Mouse (Mus musculus) 416B (cell line): Measurements from ENCODE around the gene Sod1.
A peak's percentile ranks its signal among the peaks of the same experiment; 100 is the strongest.

Experiments
- DNase-seq: peaks from one replicate; pipeline ENCODE4 v3.0.0; 2011; ENCODE audit warnings: low read depth

Gene Sod1

GRCm38 (mm10) chr16:90220026-90220891, at the start of gene Sod1:
Gene Sod1 (plus strand): TSS chr16:90220754.
- peak; percentile 93 for DNase-seq

- no peak for DNase-seq
Observed at GRCm38 (mm10) chr16:90171416-90171815, 49.1 kb upstream of the Sod1 start.

GRCm38 (mm10) chr16:90176472-90176871, 44.1 kb upstream of the Sod1 start:
- peak; percentile 45 for DNase-seq

- DNase-seq, result peak; percentile 100
Observed at GRCm38 (mm10) chr16:90177425-90177824, 43.1 kb upstream of the Sod1 start.

- no peak for DNase-seq
Observed at GRCm38 (mm10) chr16:90178404-90178803, 42.1 kb upstream of the Sod1 start.

- no peak for DNase-seq
Observed at GRCm38 (mm10) chr16:90179892-90180291, 40.7 kb upstream of the Sod1 start.

GRCm38 (mm10) chr16:90180975-90181374, 39.6 kb upstream of the Sod1 start:
- peak; percentile 85 for DNase-seq

- DNase-seq, result no peak
Observed at GRCm38 (mm10) chr16:90181673-90182072, 38.9 kb upstream of the Sod1 start.

- DNase-seq, result no peak
Observed at GRCm38 (mm10) chr16:90184135-90184534, 36.4 kb upstream of the Sod1 start.

- peak; percentile 87 for DNase-seq
Observed at GRCm38 (mm10) chr16:90185928-90186588, 34.5 kb upstream of the Sod1 start.

- peak; percentile 95 for DNase-seq
Observed at GRCm38 (mm10) chr16:90187453-90187852, 33.1 kb upstream of the Sod1 start.

- no peak for DNase-seq
Observed at GRCm38 (mm10) chr16:90191289-90191688, 29.3 kb upstream of the Sod1 start.

- no peak for DNase-seq
Observed at GRCm38 (mm10) chr16:90193719-90194118, 26.8 kb upstream of the Sod1 start.

GRCm38 (mm10) chr16:90196688-90197240, 23.8 kb upstream of the Sod1 start:
- peak; percentile 84 for DNase-seq

- peak; percentile 98 for DNase-seq
Observed at GRCm38 (mm10) chr16:90197337-90197973, 23.1 kb upstream of the Sod1 start.

GRCm38 (mm10) chr16:90198626-90199025, 21.9 kb upstream of the Sod1 start:
- no peak for DNase-seq

GRCm38 (mm10) chr16:90199174-90199573, 21.4 kb upstream of the Sod1 start:
- peak; percentile 72 for DNase-seq

GRCm38 (mm10) chr16:90202140-90202539, 18.4 kb upstream of the Sod1 start:
- no peak for DNase-seq

GRCm38 (mm10) chr16:90203226-90203962, 17.2 kb upstream of the Sod1 start:
- DNase-seq, result no peak

- DNase-seq, result no peak
Observed at GRCm38 (mm10) chr16:90204868-90205267, 15.7 kb upstream of the Sod1 start.

- DNase-seq, result no peak
Observed at GRCm38 (mm10) chr16:90208996-90209395, 11.6 kb upstream of the Sod1 start.

- DNase-seq, result no peak
Observed at GRCm38 (mm10) chr16:90210717-90211116, 9.8 kb upstream of the Sod1 start.
